Mouse (Mus musculus) CH12.LX (cell line): ENCODE results near the gene Xylt1. TPM values are rescaled to one million over a fixed set of nuclear protein-coding genes. Genes with fewer than 3 reads are reported as not detected.

ENCODE experiments used
- DNase-seq: peaks from one replicate; pipeline ENCODE4 v3.0.0-alpha.2; 2013; ENCODE audit errors: extremely low read depth
- H3K27ac ChIP-seq: 2 replicates; pipeline ENCODE4 v1.5.1; 2012; ENCODE audit warnings: low read depth, mild to moderate bottlenecking, control low read depth, moderate library complexity; ENCODE audit not compliant: insufficient read depth
- H3K27me3 ChIP-seq: replicated peaks from 2 replicates; pipeline ENCODE3; 2012; ENCODE audit warnings: inconsistent platforms
- H3K36me3 ChIP-seq, 2 experiments: replicated peaks in 1 of 2; 2 replicates each; pipeline versions ENCODE3 to v1.6.1; 2012; ENCODE audit warnings: inconsistent platforms in 1 of 2, low read length in 1 of 2, mild to moderate bottlenecking in 1 of 2, mixed read lengths in 1 of 2, moderate library complexity in 1 of 2; ENCODE audit not compliant: control insufficient read depth in 1 of 2, insufficient read depth in 1 of 2
- H3K4me1 ChIP-seq, 2 experiments: 2 replicates each; pipeline ENCODE4 v1.6.1; 2012; ENCODE audit warnings: inconsistent platforms in 1 of 2, moderate library complexity in 1 of 2; ENCODE audit not compliant: insufficient read depth in 2 of 2, control insufficient read depth in 1 of 2
- H3K4me2 ChIP-seq: 2 replicates; pipeline ENCODE4 v1.6.1; 2012; ENCODE audit warnings: low read depth, mild to moderate bottlenecking, control low read depth; ENCODE audit not compliant: poor library complexity, insufficient read depth, severe bottlenecking
- H3K4me3 ChIP-seq, 3 experiments: fragments of 150-350 bp in 1 of 3; sonication (generic) in 1 of 3; replicated peaks in 1 of 3; 2 replicates each; pipeline versions ENCODE3 to v1.5.1; 2011 to 2012; ENCODE audit warnings: low read depth in 2 of 3, low read length in 2 of 3, mild to moderate bottlenecking in 2 of 3, moderate library complexity in 2 of 3, control low read depth in 1 of 3, improper control_type of control experiment in 1 of 3, inconsistent platforms in 1 of 3, mixed read lengths in 1 of 3; ENCODE audit not compliant: poor library complexity in 1 of 3
- H3K79me2 ChIP-seq: replicated peaks from 2 replicates; pipeline ENCODE4 v1.6.1; 2012; ENCODE audit warnings: mild to moderate bottlenecking, moderate library complexity; ENCODE audit not compliant: control insufficient read depth, poor library complexity, insufficient read depth, severe bottlenecking; ENCODE audit errors: extremely low read depth
- H3K9ac ChIP-seq: 2 replicates; pipeline ENCODE4 v1.6.1; 2012; ENCODE audit warnings: low read depth, mild to moderate bottlenecking, control low read depth, moderate library complexity; ENCODE audit not compliant: insufficient read depth
- H3K9me3 ChIP-seq: replicated peaks from 2 replicates; pipeline ENCODE3; 2012; ENCODE audit warnings: low read length, inconsistent platforms, mixed read lengths
- BHLHE40 ChIP-seq: IDR thresholded peaks from 2 replicates; pipeline ENCODE4 v1.6.1; 2011; ENCODE audit warnings: mild to moderate bottlenecking, low read depth, low read length, improper control_type of control experiment
- CHD1 ChIP-seq: IDR thresholded peaks from 2 replicates; pipeline ENCODE4 v1.6.1; 2012; ENCODE audit warnings: low read depth, low read length, improper control_type of control experiment, inconsistent platforms
- CHD2 ChIP-seq: IDR thresholded peaks from 2 replicates; pipeline ENCODE4 v1.6.1; 2011; ENCODE audit warnings: low read length, improper control_type of control experiment
- E2F4 ChIP-seq: IDR thresholded peaks from 2 replicates; pipeline ENCODE4 v1.6.1; 2011; ENCODE audit warnings: low read depth, low read length, improper control_type of control experiment; ENCODE audit not compliant: insufficient replicate concordance
- ELF1 ChIP-seq: IDR thresholded peaks from 2 replicates; pipeline ENCODE4 v1.6.1; 2014; ENCODE audit warnings: low read depth, mild to moderate bottlenecking, inconsistent platforms, low read length, improper control_type of control experiment
- EP300 ChIP-seq: IDR thresholded peaks from 2 replicates; pipeline ENCODE4 v1.6.1; 2011; ENCODE audit warnings: low read length, improper control_type of control experiment
- ETS1 ChIP-seq: conservative IDR thresholded peaks from 2 replicates; pipeline ENCODE4 v1.6.1; 2012; ENCODE audit warnings: low read depth, mild to moderate bottlenecking, inconsistent platforms, low read length, improper control_type of control experiment, moderate library complexity
- HCFC1 ChIP-seq: IDR thresholded peaks from 2 replicates; pipeline ENCODE4 v1.6.1; 2012; ENCODE audit warnings: low read depth, mild to moderate bottlenecking, inconsistent platforms, low read length, improper control_type of control experiment
- IRF4 ChIP-seq: IDR thresholded peaks from 2 replicates; pipeline ENCODE4 v1.6.1; 2014; ENCODE audit warnings: low read depth, mild to moderate bottlenecking, inconsistent platforms, low read length, improper control_type of control experiment
- JUN ChIP-seq: IDR thresholded peaks from 2 replicates; pipeline ENCODE4 v1.6.1; 2011; ENCODE audit warnings: low read depth, mild to moderate bottlenecking, low read length, improper control_type of control experiment, moderate library complexity; ENCODE audit not compliant: insufficient read depth
- JUND ChIP-seq: conservative IDR thresholded peaks from 2 replicates; pipeline ENCODE4 v1.6.1; 2011; ENCODE audit warnings: low read depth, low read length, improper control_type of control experiment
- KAT2A ChIP-seq: IDR thresholded peaks from 2 replicates; pipeline ENCODE4 v1.6.1; 2012; ENCODE audit warnings: low read length, improper control_type of control experiment, inconsistent platforms; ENCODE audit not compliant: insufficient replicate concordance
- MAFK ChIP-seq: IDR thresholded peaks from 2 replicates; pipeline ENCODE4 v1.6.1; 2011; ENCODE audit warnings: low read length, improper control_type of control experiment; ENCODE audit not compliant: insufficient replicate concordance
- MAX ChIP-seq: IDR thresholded peaks from 2 replicates; pipeline ENCODE4 v1.6.1; 2011; ENCODE audit warnings: low read length, improper control_type of control experiment
- MAZ ChIP-seq: IDR thresholded peaks from 2 replicates; pipeline ENCODE4 v1.6.1; 2012; ENCODE audit warnings: low read depth, mild to moderate bottlenecking, inconsistent platforms, low read length, improper control_type of control experiment, moderate library complexity
- MEF2A ChIP-seq: IDR thresholded peaks from 2 replicates; pipeline ENCODE4 v1.6.1; 2014; ENCODE audit warnings: low read depth, mild to moderate bottlenecking, inconsistent platforms, low read length, improper control_type of control experiment, borderline replicate concordance
- MXI1 ChIP-seq: IDR thresholded peaks from 2 replicates; pipeline ENCODE4 v1.6.1; 2011; ENCODE audit warnings: mild to moderate bottlenecking, low read depth, low read length, improper control_type of control experiment
- MYC ChIP-seq: IDR thresholded peaks from 2 replicates; pipeline ENCODE4 v1.6.1; 2011; ENCODE audit warnings: low read depth, mild to moderate bottlenecking, improper control_type of control experiment, low read length
- POLR2A ChIP-seq: IDR thresholded peaks from 2 replicates; pipeline ENCODE4 v1.6.1; 2011; ENCODE audit warnings: low read depth, mild to moderate bottlenecking, improper control_type of control experiment, low read length
- POLR2AphosphoS2 ChIP-seq: IDR thresholded peaks from 2 replicates; pipeline ENCODE4 v1.6.1; 2011; ENCODE audit warnings: low read depth, low read length, improper control_type of control experiment
- RAD21 ChIP-seq: IDR thresholded peaks from 2 replicates; pipeline ENCODE4 v1.6.1; 2011; ENCODE audit warnings: low read depth, mild to moderate bottlenecking, low read length, improper control_type of control experiment, moderate library complexity
- SIN3A ChIP-seq: IDR thresholded peaks from 2 replicates; pipeline ENCODE4 v1.6.1; 2012; ENCODE audit warnings: low read length, improper control_type of control experiment, inconsistent platforms
- TCF12 ChIP-seq: IDR thresholded peaks from 2 replicates; pipeline ENCODE4 v1.6.1; 2014; ENCODE audit warnings: low read depth, mild to moderate bottlenecking, inconsistent platforms, low read length, improper control_type of control experiment
- UBTF ChIP-seq: IDR thresholded peaks from 2 replicates; pipeline ENCODE4 v1.6.1; 2012; ENCODE audit warnings: low read depth, mild to moderate bottlenecking, inconsistent platforms, low read length, improper control_type of control experiment, moderate library complexity
- USF1 ChIP-seq: IDR thresholded peaks from 2 replicates; pipeline ENCODE4 v1.6.1; 2014; ENCODE audit warnings: low read depth, mild to moderate bottlenecking, inconsistent platforms, low read length, improper control_type of control experiment
- ZKSCAN1 ChIP-seq: IDR thresholded peaks from 2 replicates; pipeline ENCODE4 v1.6.1; 2012; ENCODE audit warnings: low read depth, inconsistent platforms, low read length, improper control_type of control experiment, borderline replicate concordance
- ZNF384 ChIP-seq: IDR thresholded peaks from 2 replicates; pipeline ENCODE4 v1.6.1; 2012; ENCODE audit warnings: low read depth, low read length, improper control_type of control experiment, inconsistent platforms
- dilution Hi-C: fragments of 300-500 bp; cut with MboI; formaldehyde crosslinking; loops from 2 replicates; pipeline ENCODE4 v1.14.3; 2020; ENCODE audit warnings: low sequenced_read_pairs; ENCODE audit not compliant: extremely low pct_unique_long_range_greater_than_20kb, extremely low pct_ligation_motif_present
- in situ Hi-C: fragments of 300-500 bp; cut with MboI; formaldehyde crosslinking; loops from 3 replicates; pipeline ENCODE4 v1.14.3; 2019; ENCODE audit warnings: low sequenced_read_pairs, low pct_ligation_motif_present, low pct_unique_long_range_greater_than_20kb, mixed read lengths
- polyA plus RNA-seq: library from polyadenylated mRNA; unstranded; fragments of >175 nt; gene quantifications from 2 replicates; pipeline ENCODE4 v1.2.1, GENCODE M21; 2012; ENCODE audit warnings: low read depth; ENCODE audit not compliant: insufficient read length
- total RNA-seq, 2 experiments: library from RNA; depleted of rRNA; stranded (reverse); fragments of 300-350 nt in 1 of 2; fragments of >200 nt in 1 of 2; gene quantifications; 2 replicates each; pipeline ENCODE4 v1.2.3; 2012 to 2014

The Xylt1 gene
- total and polyA plus RNA-seq, 3 experiments, result 0.38 to 0.84 (median 0.38) TPM

DNA sequence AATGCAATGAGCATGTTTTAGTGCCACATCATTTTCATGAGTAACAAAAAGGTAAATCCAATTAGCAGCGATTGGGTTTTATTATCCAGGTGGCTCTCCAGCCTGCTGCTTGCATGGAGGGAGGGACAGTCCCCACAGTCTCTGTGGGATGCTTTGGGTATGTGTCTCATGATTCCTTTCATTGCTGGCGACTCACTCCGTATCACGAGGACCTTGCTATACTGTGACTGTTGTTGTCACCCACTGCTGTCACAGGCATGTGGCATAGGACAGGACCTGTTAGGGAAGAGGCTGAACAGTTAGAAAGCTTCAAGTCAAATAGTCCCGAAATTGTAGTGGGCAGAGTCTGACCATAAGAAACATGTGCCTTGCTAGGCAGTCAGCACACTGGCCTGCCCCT is 234.1 kb downstream of the Xylt1 start:
- Histone ChIP-seq H3K27me3 (no peaks in the 10 kb centered on the region), H3K4me1 (peaks cover 30 to 86% of the 10 kb centered on the region in 2 experiments), H3K36me3 (no peaks in the 10 kb centered on the region), H3K9me3 (no peaks in the 10 kb centered on the region), H3K9ac (no peak overlapping the region), H3K27ac (peak overlapping the region; percentile 35; the same call in 1 of the 2 replicates), H3K4me3 (no peak overlapping the region), H3K79me2 (no peaks in the 10 kb centered on the region), H3K4me2 (no peak overlapping the region)
- dilution Hi-C loops (no loop called here), in situ Hi-C loops (loop anchor here (5.0 to 10.0 kb wide), 3 partner anchors 43 to 233 kb away; partner anchors contain the start of gene Xylt1)
- DNase-seq, result peak; percentile 67
- TF ChIP-seq EP300, result peak; percentile 27; the same call in 1 of the 2 replicates
- peak; percentile 62; the same call in 1 of the 2 replicates for TF ChIP-seq MAX
- TF ChIP-seq ETS1, result peak; percentile 50
- TF ChIP-seq ELF1, result no peak
- TF ChIP-seq BHLHE40, result peak; percentile 56
- TF ChIP-seq SIN3A, result no peak
- TF ChIP-seq RAD21, result no peak
- TF ChIP-seq TCF12, result peak; percentile 56; the same call in 1 of the 2 replicates
- TF ChIP-seq KAT2A, result no peak
- no peak for TF ChIP-seq CHD1
- no peak for TF ChIP-seq MYC

DNA sequence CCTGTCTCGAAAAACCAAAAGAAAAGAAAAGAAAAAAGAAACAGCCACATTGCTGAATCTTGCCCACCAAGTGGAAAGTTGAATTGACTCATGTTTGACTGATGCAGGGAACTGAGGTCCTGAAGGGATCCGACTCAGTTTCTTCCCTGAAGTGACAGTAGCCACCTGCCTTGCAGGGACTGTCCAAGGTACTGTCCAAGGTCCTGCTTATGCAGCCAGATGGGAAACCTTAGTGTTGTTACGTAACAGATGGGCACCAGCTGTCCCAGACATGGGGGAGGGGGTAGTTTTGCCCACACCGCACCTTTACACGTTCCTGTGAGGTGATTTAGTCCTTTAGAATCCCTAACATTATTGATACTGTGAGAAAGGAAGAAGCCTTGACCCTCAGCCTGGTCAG is 235.5 kb downstream of the Xylt1 start:
- no peaks in the 10 kb centered on the region for H3K36me3 ChIP-seq
- peak; percentile 77 for DNase-seq
- H3K27me3 ChIP-seq, result no peaks in the 10 kb centered on the region
- H3K9me3 ChIP-seq, result no peaks in the 10 kb centered on the region
- no peak overlapping the region for H3K27ac ChIP-seq
- no peak overlapping the region for H3K4me2 ChIP-seq
- H3K4me3 ChIP-seq, result no peak overlapping the region
- in situ Hi-C loops (loop anchor here (10.0 kb wide), 1 partner anchor 141 kb away; no protein-coding TSS in a partner anchor), dilution Hi-C loops (no loop called here)
- TF ChIP-seq USF1 (no peak), JUND (no peak), TCF12 (peak; percentile 97), ELF1 (no peak), HCFC1 (no peak), POLR2AphosphoS2 (no peak), JUN (no peak), MXI1 (peak; percentile 81), MEF2A (peak; percentile 68; the same call in 1 of the 2 replicates), SIN3A (peak; percentile 94), KAT2A (no peak), MAFK (0 out of 2 replicates have a peak, but pooled peaks have one; percentile 31), ZKSCAN1 (no peak), UBTF (no peak), RAD21 (no peak), CHD2 (peak; percentile 45; the same call in 1 of the 2 replicates), CHD1 (no peak), MAX (peak; percentile 51; the same call in 1 of the 2 replicates), MYC (0 out of 2 replicates have a peak, but pooled peaks have one; percentile 31), EP300 (peak; percentile 74), MAZ (peak; percentile 46; the same call in 1 of the 2 replicates), POLR2A (no peak), ZNF384 (0 out of 2 replicates have a peak, but pooled peaks have one; percentile 18), E2F4 (no peak), ETS1 (peak; percentile 87), IRF4 (peak; percentile 60; the same call in 1 of the 2 replicates), BHLHE40 (peak; percentile 52)
- H3K79me2 ChIP-seq, result no peaks in the 10 kb centered on the region
- peaks cover 30 to 72% of the 10 kb centered on the region in 2 experiments for H3K4me1 ChIP-seq
- H3K9ac ChIP-seq, result no peak overlapping the region
